Mouse (Mus musculus): Measurements from ENCODE around the gene Cep290. TPM values are rescaled to one million over a fixed set of nuclear protein-coding genes. Genes with fewer than 3 reads are reported as not detected.
A peak's percentile ranks its signal among the peaks of the same experiment; 100 is the strongest.

The Cep290 gene
- polyA plus RNA-seq, 1 experiment from 2014 or later: 7.9 TPM

DNA sequence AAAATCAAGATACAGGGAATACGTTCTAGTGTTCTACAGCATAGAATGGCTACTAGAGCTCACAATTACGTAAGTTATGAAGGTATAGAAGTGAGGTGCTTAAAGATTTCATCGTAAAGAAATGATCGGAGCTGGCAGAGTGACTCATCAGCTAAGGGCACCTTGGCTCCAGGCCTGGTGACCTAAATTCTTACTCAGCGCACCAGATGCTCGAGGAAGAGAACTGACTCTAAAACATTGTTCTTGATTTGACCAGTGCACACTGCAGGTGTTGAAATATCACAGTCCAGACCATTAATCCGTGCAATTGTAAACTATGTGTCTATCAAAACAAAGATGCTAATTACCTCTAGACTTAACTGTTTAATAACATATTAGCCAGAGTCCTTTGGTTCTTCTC lies 132.1 kb downstream of the Cep290 start:
- Histone ChIP-seq H3K4me3 (ENCODE audit: low read length) (no peak overlapping the region), H3K4me2 (replicated peaks; ENCODE audit: low read depth, low read length) (no peak overlapping the region), H3K4me1 (ENCODE audit: control insufficient read depth, insufficient read depth, low read length) (no peaks in the 10 kb centered on the region), H3K27me3 (ENCODE audit: control insufficient read depth, insufficient read depth, low read length) (no peaks in the 10 kb centered on the region), H3K9me3 (ENCODE audit: control insufficient read depth, low read length) (no peaks in the 10 kb centered on the region), H3K27ac (ENCODE audit: low read depth, low read length) (no peak overlapping the region), H3K36me3 (ENCODE audit: control insufficient read depth, insufficient read depth, low read length) (no peaks in the 10 kb centered on the region), H3K9ac (ENCODE audit: low read depth, low read length) (no peak overlapping the region)
- 82% methylated on average over 7 of the region's 7 CpGs for whole genome bisulfite sequencing
- ATAC-seq (ENCODE audit: low FRiP score, low TSS enrichment): no peak

DNA sequence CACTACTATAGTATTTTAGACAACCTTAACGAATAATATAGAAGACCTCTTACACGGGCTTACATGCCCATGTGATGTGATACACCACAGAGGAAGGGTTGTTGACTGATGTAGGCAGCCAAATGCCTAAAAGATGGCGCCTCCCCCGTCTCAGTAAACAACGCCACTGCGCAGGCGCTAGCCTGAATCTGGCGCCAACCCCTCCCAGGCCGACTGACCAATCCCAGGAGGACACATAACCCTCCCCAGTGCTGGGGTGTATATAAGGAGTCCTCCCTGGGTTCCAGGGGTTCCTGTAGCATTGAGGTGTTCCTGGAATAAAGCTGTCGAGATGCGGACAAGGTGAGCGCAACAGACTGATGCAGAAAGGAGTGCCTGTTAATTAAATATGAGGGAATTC lies 132.7 kb downstream of the Cep290 start:
- Histone ChIP-seq H3K27ac (ENCODE audit: low read depth, low read length) (no peak overlapping the region), H3K9me3 (ENCODE audit: control insufficient read depth, low read length) (no peaks in the 10 kb centered on the region), H3K27me3 (ENCODE audit: control insufficient read depth, insufficient read depth, low read length) (no peaks in the 10 kb centered on the region), H3K4me1 (ENCODE audit: control insufficient read depth, insufficient read depth, low read length) (no peaks in the 10 kb centered on the region), H3K9ac (ENCODE audit: low read depth, low read length) (no peak overlapping the region), H3K36me3 (ENCODE audit: control insufficient read depth, insufficient read depth, low read length) (no peaks in the 10 kb centered on the region), H3K4me3 (ENCODE audit: low read length) (no peak overlapping the region), H3K4me2 (replicated peaks; ENCODE audit: low read depth, low read length) (no peak overlapping the region)
- WGBS: 96% methylated on average over 12 of the region's 12 CpGs
- no peak for ATAC-seq (ENCODE audit: low FRiP score, low TSS enrichment)

DNA sequence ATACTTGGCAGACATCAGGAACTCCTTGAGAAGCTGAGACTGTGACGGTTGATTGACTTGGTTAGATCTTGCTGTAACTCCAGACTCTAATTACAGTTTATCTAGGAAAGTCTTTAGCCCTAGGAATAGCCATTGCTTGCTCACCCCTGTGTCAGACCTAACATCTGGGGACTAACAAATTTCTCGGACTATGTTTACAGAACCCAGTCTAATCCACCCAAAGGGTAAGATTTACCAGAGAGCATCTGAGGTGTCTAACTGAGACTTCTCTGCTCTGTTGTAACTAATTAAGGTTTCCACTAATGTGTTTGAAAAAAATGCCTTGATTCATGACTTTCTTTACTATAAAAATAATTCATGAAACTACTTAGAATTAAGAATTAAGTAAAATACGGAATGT lies 135.1 kb downstream of the Cep290 start:
- no peaks in the 10 kb centered on the region for H3K27me3 ChIP-seq (ENCODE audit: control insufficient read depth, insufficient read depth, low read length)
- H3K4me1 ChIP-seq (ENCODE audit: control insufficient read depth, insufficient read depth, low read length): no peaks in the 10 kb centered on the region
- H3K27ac ChIP-seq (ENCODE audit: low read depth, low read length): no peak overlapping the region
- H3K4me2 ChIP-seq (replicated peaks; ENCODE audit: low read depth, low read length): no peak overlapping the region
- no peak overlapping the region for H3K9ac ChIP-seq (ENCODE audit: low read depth, low read length)
- H3K4me3 ChIP-seq (ENCODE audit: low read length): no peak overlapping the region
- ATAC-seq (ENCODE audit: low FRiP score, low TSS enrichment): peak; percentile 68; the same call in 1 of the 2 replicates
- 30% methylated on average over 3 of the region's 3 CpGs for WGBS
- no peaks in the 10 kb centered on the region for H3K9me3 ChIP-seq (ENCODE audit: control insufficient read depth, low read length)
- no peaks in the 10 kb centered on the region for H3K36me3 ChIP-seq (ENCODE audit: control insufficient read depth, insufficient read depth, low read length)

Other genes starting within 250 kb of the Cep290 start
- not detected in 2 replicates for gene Gm4301, start 151.9 kb upstream of the Cep290 start, polyA plus RNA-seq (2014; fragmentation: Nextera tagmentation; extraction: Ambion mirVana)
- gene Gm4302, start 146.7 kb upstream of the Cep290 start, polyA plus RNA-seq (2014; fragmentation: Nextera tagmentation; extraction: Ambion mirVana): not detected in 2 replicates
- gene Gm4303, start 141.6 kb upstream of the Cep290 start, polyA plus RNA-seq (2014; fragmentation: Nextera tagmentation; extraction: Ambion mirVana): not detected in 2 replicates
- gene Gm4305, start 136.5 kb upstream of the Cep290 start, polyA plus RNA-seq (2014; fragmentation: Nextera tagmentation; extraction: Ambion mirVana): not detected in 2 replicates
- not detected in 2 replicates for gene Gm4307, start 126.2 kb upstream of the Cep290 start, polyA plus RNA-seq (2014; fragmentation: Nextera tagmentation; extraction: Ambion mirVana)
- gene Gm4312, start 105.0 kb upstream of the Cep290 start, polyA plus RNA-seq (2014; fragmentation: Nextera tagmentation; extraction: Ambion mirVana): not detected in 2 replicates
- 17.8 and 35.1 TPM in 2 replicates for gene Tmtc3, start 208 bp upstream of the Cep290 start, polyA plus RNA-seq (2014; fragmentation: Nextera tagmentation; extraction: Ambion mirVana)
- 11.9 and 12.4 TPM in 2 replicates for gene 4930430F08Rik, start 102.9 kb downstream of the Cep290 start, polyA plus RNA-seq (2014; fragmentation: Nextera tagmentation; extraction: Ambion mirVana)
- not detected in 2 replicates for gene 1700017N19Rik, start 102.9 kb downstream of the Cep290 start, polyA plus RNA-seq (2014; fragmentation: Nextera tagmentation; extraction: Ambion mirVana)

All from kidney, embryonic 14.5 days (tissue).